Mouse (Mus musculus): ENCODE results near the gene Ints3. TPM values are rescaled to one million over a fixed set of nuclear protein-coding genes. Genes with fewer than 3 reads are reported as not detected.

Ints3 gene
- polyA plus RNA-seq, 1 experiment = 24.8 TPM

GRCm38 (mm10) chr3:90391004-90391403 is 42.4 kb downstream of the Ints3 start:
- DNase-seq (ENCODE audit: low spot score) = no peak

DNA sequence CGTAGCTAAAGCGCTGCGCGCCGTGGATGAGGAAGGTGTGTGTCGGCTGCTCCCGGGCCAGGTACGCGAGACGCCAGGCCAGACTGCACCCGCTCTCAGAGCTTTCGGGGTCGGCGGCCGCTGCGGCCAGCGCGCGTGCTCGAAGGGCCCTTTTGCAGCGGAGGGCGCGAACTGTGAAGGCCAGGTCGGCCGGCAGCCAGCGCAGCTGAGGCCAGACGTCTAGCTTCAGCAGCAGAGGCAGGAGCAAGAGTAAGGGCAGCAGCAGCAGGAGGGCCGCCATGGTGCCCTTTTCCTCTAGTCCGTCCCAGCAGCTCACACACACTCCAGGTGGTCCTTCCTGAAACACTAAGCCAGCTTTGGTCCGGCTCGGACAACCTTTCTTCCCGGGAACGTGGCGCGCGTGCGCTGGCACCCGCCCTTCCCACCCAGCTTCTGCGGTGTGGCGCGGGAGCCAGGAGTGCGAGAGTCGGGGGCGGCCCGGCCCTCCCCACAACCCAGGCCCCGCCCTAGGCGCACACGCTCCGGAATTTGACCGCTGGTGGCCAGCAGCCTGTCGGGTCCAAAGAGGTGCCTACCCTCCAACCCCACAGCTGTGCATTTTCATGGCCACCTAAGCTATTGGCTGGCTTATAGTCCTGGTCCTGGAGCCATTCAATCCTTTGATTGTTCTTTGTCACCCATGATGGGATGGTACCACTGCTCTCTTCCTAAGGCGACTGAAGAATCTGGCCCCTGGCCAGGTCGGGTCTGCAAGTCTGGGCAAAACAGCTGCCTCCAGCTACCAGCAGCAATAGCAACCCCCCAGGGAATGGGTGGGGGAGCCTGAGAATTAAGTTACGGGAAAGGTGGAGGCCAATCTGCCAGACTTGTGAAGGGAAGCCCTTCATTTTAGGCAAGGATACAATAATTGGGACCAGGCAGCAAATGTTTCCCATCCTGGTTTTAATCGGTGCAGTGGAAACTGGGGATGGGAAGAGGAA is 43.6 kb downstream of the Ints3 start, which contains the start of gene Slc27a3:
Gene Slc27a3 (minus strand): TSS at position 428 of the 980 bp plus-strand sequence.
- no peak for DNase-seq (ENCODE audit: low spot score)

GRCm38 (mm10) chr3:90388726-90389510 is 44.5 kb downstream of the Ints3 start:
- DNase-seq (ENCODE audit: low spot score) = no peak

- DNase-seq (ENCODE audit: low spot score) = no peak
Measured at GRCm38 (mm10) chr3:90388192-90388591, 45.2 kb downstream of the Ints3 start.

- DNase-seq (ENCODE audit: low spot score) = no peak
Measured at GRCm38 (mm10) chr3:90387483-90387882, 45.9 kb downstream of the Ints3 start.

GRCm38 (mm10) chr3:90386817-90387216 is 46.6 kb downstream of the Ints3 start:
- no peak for DNase-seq (ENCODE audit: low spot score)

DNA sequence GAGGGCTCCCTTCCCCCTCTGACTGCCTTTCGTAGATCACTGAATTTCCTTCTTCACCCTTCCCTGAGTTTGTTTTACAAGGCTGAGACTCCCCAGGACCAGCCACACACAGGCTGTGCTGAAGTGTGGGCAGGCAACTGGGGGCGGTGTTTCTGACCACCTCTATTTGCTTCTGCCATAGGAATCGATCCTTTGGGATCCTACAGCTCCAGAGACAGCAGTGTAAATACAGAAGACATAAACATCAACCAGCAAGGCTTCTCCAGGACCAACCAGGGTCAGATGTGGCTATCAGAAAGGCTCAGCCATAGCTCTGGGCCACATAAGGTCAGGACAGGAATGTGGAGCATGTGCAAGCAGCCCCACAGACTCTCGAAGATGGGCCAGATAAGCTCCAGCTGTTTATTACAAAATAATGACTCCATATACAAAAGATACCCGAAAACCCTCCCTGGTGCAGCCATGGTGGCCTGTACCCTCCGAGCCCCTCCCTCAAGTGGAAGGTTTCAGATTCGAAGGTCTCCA is 48.5 kb downstream of the Ints3 start:
- no peak for DNase-seq (ENCODE audit: low spot score)

DNA sequence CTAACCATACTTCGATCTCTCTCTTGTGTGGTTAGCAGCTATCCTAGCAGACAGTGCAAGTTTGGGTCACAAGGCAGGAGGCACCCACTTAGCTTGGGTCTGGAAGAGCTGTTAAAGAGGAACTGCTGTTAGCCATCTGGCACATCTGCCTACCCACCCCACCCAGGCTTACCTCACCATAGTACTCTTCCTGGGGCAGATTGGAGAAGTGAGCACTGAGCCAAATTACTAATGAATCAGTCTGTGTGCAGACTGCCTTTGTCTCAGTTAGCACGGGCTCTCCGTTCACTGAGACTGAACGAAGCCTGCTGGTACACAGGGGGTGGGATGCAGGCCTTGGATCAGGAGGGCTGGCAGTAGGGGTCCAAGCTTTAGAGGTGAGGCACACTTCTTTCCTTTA is 49.7 kb downstream of the Ints3 start:
- DNase-seq (ENCODE audit: low spot score) = no peak

DNA sequence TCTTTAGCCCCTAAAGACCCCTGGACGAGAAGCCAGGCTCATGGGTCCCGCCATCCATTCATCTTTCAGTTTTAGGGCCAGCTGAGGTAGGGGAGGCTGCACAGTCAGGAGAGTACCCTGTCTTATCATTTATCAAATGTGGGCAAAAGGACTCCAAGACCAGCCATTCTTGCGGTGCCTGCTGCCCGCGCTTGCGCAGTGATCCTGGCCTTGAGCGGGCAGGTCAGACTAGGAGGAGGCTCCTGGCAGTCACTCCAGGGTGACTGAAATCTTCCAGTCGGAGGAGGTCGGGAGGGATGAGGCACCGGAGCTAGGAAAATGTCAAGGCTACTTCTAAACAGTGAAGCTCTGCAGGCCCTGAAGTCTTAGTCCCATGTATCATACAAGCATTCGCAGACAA is 51.7 kb downstream of the Ints3 start:
- DNase-seq (ENCODE audit: low spot score) = no peak

GRCm38 (mm10) chr3:90378496-90378895 is 54.9 kb downstream of the Ints3 start:
- no peak for DNase-seq (ENCODE audit: low spot score)

- DNase-seq (ENCODE audit: low spot score) = no peak
Measured at GRCm38 (mm10) chr3:90376247-90376585, 57.2 kb downstream of the Ints3 start.

DNA sequence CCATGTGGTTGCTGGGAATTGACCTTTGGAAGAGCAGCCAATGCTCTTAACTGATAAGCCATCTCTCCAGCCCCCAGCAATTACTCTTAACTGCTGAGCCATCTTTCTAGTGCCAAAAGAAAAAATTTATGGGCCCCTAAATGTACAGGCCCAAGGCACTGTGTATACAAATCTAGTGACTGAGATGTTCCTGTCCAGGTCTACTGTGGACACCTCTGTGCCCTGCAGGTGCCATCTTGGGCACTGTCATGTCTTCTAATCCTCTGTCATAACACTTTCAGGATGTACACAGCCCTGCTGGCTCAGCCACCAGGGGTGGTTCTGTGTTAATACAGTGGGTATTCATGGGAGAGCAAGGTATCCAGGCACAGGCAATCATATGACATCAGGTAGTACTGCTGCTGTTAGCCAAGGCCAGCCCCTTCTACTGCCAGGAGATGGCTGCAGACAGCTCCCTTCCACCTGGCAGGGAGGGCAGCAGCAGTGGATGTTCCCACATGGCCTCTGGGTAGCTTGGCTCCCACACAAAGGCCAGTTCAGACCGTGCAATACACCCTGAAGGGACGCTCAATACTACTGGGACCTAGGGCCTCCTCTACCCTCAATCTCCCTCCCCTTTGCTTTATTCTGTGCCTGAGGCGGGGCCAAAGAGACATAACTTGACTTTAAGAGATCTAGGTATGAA is 57.7 kb downstream of the Ints3 start:
- no peak for DNase-seq (ENCODE audit: low spot score)

DNA sequence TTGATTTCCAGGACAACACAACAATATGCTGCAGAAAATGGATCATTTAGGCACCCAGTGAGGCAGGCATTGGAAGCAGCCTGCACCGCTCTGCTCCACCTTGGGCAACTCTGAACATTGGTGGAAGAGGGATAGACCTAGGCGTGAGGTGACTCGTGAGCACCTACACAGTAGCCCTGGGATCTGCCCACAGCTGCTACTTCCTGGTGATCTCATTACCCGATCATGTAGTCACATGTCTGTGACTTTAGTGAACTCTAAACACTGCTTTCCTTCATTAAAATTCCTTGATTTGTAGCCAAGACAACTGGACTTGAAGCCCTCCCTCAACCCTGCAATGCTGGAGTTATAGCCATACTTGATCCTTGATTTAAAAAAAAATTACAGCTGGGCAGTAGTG is 59.1 kb downstream of the Ints3 start:
- DNase-seq (ENCODE audit: low spot score) = no peak

DNA sequence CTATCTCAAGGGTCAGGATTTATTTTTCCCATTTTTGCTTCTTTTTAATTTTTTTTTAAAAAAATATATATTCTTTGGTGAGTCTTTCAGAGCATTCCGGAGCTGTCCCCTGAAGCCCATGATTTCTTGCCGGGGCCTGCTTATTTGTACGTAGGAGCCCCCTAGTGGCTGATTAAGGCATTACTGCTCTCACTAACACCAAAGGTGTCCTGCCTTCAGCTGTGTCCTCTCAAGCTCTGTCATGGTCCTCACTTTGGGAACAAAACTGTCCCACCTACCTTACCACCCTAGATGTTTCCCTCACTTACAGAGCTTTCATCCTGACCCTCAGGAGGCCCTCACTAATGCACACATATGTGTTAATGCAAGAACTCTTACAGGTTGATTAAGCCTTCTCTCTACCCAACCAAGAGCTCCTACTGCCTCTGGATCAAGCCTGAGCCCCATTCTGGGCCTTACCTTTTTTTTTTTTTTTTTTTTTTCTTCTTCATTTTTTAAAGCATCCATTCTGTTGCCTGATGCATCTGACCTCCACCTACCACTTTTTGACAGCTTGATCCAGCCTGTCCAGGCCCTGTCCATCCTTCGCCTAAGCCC is 59.9 kb downstream of the Ints3 start:
- no peak for DNase-seq (ENCODE audit: low spot score)

GRCm38 (mm10) chr3:90372817-90373216 is 60.6 kb downstream of the Ints3 start:
- no peak for DNase-seq (ENCODE audit: low spot score)

DNA sequence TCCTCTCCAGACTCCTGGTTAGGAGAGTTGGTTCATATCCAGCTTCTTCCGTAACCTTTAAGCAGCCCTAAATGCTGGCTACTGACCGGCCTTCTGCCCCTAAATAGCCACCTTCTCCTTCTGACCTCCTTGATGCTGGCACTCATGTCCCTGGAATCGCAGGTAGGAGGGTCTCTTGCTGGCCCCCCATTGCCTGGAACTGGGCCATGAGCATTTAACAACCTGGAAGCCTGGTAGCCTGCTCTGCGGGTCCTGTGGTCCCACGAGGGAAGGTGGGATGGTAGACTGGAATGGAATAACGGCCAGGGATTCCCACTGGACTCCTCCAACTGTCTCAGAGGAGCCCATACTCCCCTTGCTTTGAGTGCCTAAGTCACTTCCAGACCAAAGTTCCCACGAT is 61.6 kb downstream of the Ints3 start:
- DNase-seq (ENCODE audit: low spot score) = no peak

DNA sequence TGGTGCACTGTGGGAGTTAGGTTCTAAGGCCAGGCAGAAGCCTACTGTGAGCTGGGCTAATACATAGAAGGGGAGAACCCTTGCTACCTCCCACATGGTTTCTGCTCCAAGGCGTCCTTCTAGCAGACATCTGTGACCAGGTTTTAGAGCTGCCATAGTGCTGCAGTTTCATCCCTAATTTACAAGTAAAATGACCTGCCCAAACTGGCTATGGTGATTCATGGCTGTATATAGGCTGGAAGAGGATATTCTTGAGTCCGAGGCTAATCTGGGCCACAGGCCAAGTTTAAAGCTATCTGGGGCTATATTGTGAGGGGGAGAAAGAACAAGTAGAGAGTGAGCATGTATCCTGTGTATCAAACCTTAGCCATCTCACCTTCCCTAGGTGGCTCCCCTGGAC is 64.4 kb downstream of the Ints3 start:
- DNase-seq (ENCODE audit: low spot score) = no peak

DNA sequence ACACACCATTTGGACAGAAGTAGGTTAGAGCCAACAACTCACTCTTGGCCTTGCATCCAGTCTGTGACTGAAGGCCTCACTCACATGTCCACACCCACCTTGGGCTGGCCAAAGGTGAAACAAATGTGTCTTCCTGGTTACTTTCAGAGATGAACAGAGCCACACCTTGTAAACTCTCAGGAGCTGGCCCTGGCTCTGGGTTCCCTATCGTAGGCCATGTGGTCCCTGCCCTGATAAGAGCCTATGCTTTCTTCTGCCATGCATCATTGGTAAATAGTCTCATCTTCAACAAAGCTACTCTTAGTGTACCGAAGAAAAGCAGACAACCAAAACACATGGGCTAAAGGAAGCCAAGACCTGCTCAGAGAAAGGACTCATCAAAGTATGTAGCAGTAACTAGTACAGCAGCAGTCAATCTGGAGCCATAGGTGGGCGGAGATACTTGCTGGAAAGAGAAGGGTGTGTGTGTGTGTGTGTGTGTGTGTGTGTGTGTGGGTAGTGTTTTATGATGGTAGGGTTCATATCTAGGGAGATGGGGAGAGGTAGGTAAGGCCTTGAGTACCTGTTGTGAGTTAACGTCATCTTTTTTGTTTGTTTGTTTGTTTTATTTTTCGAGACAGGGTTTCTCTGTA is 66.3 kb downstream of the Ints3 start:
- DNase-seq (ENCODE audit: low spot score) = no peak

- DNase-seq (ENCODE audit: low spot score) = no peak
Measured at GRCm38 (mm10) chr3:90362346-90362745, 71.1 kb downstream of the Ints3 start.

DNA sequence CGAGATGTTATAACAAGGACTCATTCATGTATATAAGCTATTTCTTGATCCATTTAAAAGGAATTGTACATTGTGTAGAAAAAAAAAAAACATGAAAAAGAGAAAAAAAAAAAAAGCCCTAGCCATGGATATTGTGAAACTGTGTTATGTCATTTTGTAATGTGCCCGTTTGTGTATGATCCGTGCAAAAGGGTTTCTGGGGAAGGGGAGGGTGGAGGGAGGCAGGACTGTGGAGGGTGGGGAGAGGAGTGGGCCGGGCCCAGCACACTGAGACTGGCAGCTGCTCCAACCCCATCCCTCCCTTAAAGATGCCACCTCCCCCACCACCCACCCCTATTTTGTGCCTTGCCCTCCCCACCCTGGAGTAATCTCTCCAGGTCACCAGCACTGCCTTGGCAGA is 71.9 kb downstream of the Ints3 start:
- no peak for DNase-seq (ENCODE audit: low spot score)

DNA sequence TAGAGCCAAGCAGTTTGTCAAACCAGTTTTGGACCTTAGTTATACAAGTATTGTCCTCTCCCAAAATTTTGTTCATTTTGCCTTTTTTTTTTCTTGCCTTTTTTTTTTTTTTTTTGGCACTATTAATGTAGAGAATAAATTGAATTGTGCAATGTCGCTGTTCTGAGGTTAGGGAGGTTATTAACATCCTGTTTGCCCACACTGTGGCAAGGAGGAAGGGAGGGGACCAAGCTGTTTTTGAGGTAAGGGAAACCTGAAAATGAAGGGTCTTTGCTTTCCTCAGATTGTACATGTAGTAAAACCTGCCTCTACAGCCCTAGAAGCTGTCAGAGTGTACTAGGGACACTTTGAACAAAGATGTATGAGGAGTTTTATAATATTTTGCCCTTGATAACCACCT is 74.2 kb downstream of the Ints3 start:
- no peak for DNase-seq (ENCODE audit: low spot score)
